Mouse (Mus musculus) CD4-positive, CD25-positive, alpha-beta regulatory T cell, adult 4 months (primary cell): ENCODE data around the gene Ndc1. TPM values are rescaled to one million over a fixed set of nuclear protein-coding genes. Genes with fewer than 3 reads are reported as not detected.
"Not testable (repeated sequence)": the region's sequence is repeated elsewhere in the genome, so short reads cannot be mapped to it uniquely, and the experiment has no call there.

ENCODE experiments used
- ATAC-seq: one replicate; pipeline ENCODE4 v1.8.0; 2017
- polyA plus RNA-seq, 2 experiments: library from polyadenylated mRNA; unstranded; fragments of 100-300 nt; shearing (Covaris generic); gene quantifications; one replicate each; pipeline ENCODE4 v1.2.1; 2017

Gene Ndc1
- polyA plus RNA-seq = 1 to 10 TPM; 3.8 to 5.3 TPM

GRCm38 (mm10) chr4:107367567-107368314, at the start of gene Ndc1:
TSS of gene Ndc1 (plus strand) at chr4:107367784.
- peak; percentile 98 for ATAC-seq

GRCm38 (mm10) chr4:107318646-107319045, 48.9 kb upstream of the Ndc1 start:
- ATAC-seq = no peak

- no peak for ATAC-seq
These were observed 46.5 kb upstream of the Ndc1 start for GRCm38 (mm10) chr4:107321041-107321440.

GRCm38 (mm10) chr4:107323113-107323512, 44.5 kb upstream of the Ndc1 start:
- ATAC-seq = no peak

GRCm38 (mm10) chr4:107328530-107328929, 39.1 kb upstream of the Ndc1 start:
- no peak for ATAC-seq

GRCm38 (mm10) chr4:107333514-107333913, 34.1 kb upstream of the Ndc1 start:
- no peak for ATAC-seq

- no peak for ATAC-seq
These were observed 31.2 kb upstream of the Ndc1 start for GRCm38 (mm10) chr4:107336356-107336755.

- no peak for ATAC-seq
These were observed 30.1 kb upstream of the Ndc1 start for GRCm38 (mm10) chr4:107337455-107337854.

- no peak for ATAC-seq
These were observed 26.2 kb upstream of the Ndc1 start for GRCm38 (mm10) chr4:107341354-107341753.

- ATAC-seq = no peak
These were observed 23.0 kb upstream of the Ndc1 start for GRCm38 (mm10) chr4:107344612-107345011.

- no peak for ATAC-seq
These were observed 20.4 kb upstream of the Ndc1 start for GRCm38 (mm10) chr4:107347221-107347620.

GRCm38 (mm10) chr4:107348529-107349310, 18.9 kb upstream of the Ndc1 start:
- ATAC-seq = no peak

GRCm38 (mm10) chr4:107349311-107350008, 18.1 kb upstream of the Ndc1 start:
- ATAC-seq = peak; percentile 32

- no peak for ATAC-seq
These were observed 16.2 kb upstream of the Ndc1 start for GRCm38 (mm10) chr4:107351368-107351767.

GRCm38 (mm10) chr4:107353612-107354011, 14.0 kb upstream of the Ndc1 start:
- no peak for ATAC-seq

GRCm38 (mm10) chr4:107354126-107354525, 13.5 kb upstream of the Ndc1 start:
- ATAC-seq = no peak

GRCm38 (mm10) chr4:107354543-107354942, 13.0 kb upstream of the Ndc1 start:
- no peak for ATAC-seq

GRCm38 (mm10) chr4:107357172-107357571, 10.4 kb upstream of the Ndc1 start:
- not testable (repeated sequence) for ATAC-seq

- ATAC-seq = no peak
These were observed 9.1 kb upstream of the Ndc1 start for GRCm38 (mm10) chr4:107358460-107358859.

GRCm38 (mm10) chr4:107360457-107361145, 7.0 kb upstream of the Ndc1 start:
- ATAC-seq = no peak

GRCm38 (mm10) chr4:107362755-107363154, 4.8 kb upstream of the Ndc1 start:
- no peak for ATAC-seq

GRCm38 (mm10) chr4:107363573-107363972, 4.0 kb upstream of the Ndc1 start:
- no peak for ATAC-seq

- no peak for ATAC-seq
These were observed 3.4 kb upstream of the Ndc1 start for GRCm38 (mm10) chr4:107364190-107364639.
